Mouse (Mus musculus): ENCODE measurements at regions not wholly inside any gene's neighbourhood (a gene's known extent, or its start where the extent isn't known, plus 50 kb on each side); places are given as distances from the start of the nearest gene placed in this dataset.

DNA sequence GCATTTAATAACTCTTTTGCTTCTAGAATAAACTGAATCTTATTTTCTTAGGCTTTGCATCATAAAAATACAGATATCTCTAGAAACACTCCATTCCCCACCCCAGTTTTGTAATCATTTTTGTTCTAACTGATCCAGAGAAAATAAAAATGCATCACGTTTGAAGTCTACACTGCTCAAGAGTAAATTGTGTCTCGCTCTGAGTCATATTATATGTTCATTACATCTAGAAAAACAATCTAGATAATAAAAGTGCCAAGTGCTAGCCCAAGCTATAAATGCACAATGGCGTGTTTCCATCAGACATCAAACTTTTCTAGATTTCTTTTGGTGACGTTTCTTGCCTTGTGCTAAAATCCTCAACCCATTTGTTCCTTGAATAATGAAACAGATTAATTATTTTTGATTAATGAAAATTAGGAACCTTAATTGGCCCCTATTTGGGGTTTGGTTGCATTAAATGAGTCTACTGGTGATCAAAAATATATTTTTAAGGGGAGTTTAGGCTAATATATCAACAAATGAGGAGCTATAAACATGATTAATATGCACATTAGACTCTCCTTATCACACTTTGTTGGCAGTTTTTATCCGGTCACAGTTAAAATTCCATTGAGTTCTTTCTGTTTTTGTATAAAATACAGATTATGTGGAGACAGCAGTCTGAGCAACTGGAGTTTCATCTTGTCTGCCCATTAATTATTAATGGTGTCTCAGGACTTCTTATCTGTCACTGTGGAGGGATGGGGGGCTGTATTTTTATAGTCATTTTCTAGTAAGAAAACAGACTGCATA lies 206.0 kb downstream of the Tbx18 start:
- H3K9ac ChIP-seq (ENCODE audit: low read depth, low read length), result no peak overlapping the region
- no peak for DNase-seq (ENCODE audit: low spot score)
- no peak overlapping the region for H3K4me2 ChIP-seq (ENCODE audit: low read depth, low read length)
- ATAC-seq (ENCODE audit: low read depth), result no peak
- no peaks in the 10 kb centered on the region for H3K36me3 ChIP-seq (ENCODE audit: control insufficient read depth, insufficient read depth, low read length)
- H3K9me3 ChIP-seq (ENCODE audit: control insufficient read depth, low read length), result no peaks in the 10 kb centered on the region
- WGBS, result 83% methylated on average over 5 of the region's 5 CpGs
- H3K4me3 ChIP-seq (ENCODE audit: low read depth, low read length), result no peak overlapping the region
- H3K27me3 ChIP-seq (replicated peaks; ENCODE audit: control insufficient read depth, insufficient read depth, low read length), result no peaks in the 10 kb centered on the region
- H3K27ac ChIP-seq (replicated peaks; ENCODE audit: low read depth, low read length), result no peak overlapping the region
- H3K4me1 ChIP-seq (ENCODE audit: control insufficient read depth, insufficient read depth, low read length), result no peaks in the 10 kb centered on the region

DNA sequence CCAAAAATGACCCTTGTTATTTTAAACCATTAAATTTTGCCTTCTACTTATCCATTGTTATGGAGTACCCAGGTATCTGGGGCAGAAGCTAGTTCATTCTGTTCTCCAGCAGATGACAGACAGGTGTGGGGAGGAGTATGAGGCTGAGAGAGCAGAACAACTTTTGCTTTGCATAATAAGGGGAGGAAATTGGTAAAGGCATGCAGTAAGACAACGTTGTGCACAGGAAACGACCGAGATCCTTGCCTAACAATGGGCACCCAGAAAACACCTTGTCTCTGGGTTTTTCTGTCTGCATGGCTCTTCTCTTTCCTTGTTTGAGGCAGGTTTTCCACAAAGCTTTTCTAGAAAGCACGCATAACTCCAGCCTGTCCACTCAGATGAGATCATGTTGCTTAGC lies 220.4 kb downstream of the Tbx18 start:
- H3K9ac ChIP-seq (ENCODE audit: low read depth, low read length), result no peak overlapping the region
- WGBS, result 63% methylated on average over 4 of the region's 4 CpGs
- H3K36me3 ChIP-seq (ENCODE audit: control insufficient read depth, insufficient read depth, low read length), result no peaks in the 10 kb centered on the region

DNA sequence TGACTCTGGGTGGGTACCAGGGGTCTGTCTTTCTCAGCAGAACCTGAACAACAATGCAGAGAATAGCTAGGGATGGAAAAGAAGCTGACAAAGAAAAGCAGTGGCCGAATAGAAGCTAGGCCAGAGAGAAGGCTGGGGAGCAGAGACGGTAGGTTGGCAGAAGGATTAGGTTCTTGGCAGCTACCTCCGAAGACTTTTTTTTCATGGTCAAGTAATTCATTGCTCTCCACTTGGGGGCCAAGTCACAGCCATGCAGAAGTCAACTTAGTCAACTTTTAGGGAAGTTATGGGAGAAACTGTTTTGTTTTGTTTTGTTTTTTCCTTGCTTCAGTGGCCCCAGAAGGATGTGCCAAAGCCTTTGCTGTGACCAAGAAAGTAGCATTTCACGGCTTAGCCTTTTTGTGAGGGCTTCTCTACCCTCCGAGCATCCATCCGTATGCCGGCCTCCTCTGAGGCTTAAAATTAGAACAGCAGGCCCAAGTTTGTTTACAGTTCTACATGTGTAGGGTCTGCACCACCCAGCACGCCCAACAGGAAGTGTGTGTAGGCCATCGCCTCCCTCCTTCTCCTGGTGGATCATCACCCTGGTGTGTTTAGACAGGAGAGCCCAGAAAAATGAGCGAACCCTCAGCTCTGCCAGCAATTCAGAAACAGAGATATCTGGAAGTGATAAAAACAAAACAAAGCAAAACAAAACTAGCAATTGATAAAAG lies 226.2 kb downstream of the Tbx18 start:
- Histone ChIP-seq H3K27ac (replicated peaks; ENCODE audit: low read depth, low read length) (no peak overlapping the region), H3K27me3 (replicated peaks; ENCODE audit: control insufficient read depth, insufficient read depth, low read length) (no peaks in the 10 kb centered on the region), H3K9me3 (ENCODE audit: control insufficient read depth, low read length) (no peaks in the 10 kb centered on the region), H3K36me3 (ENCODE audit: control insufficient read depth, insufficient read depth, low read length) (no peaks in the 10 kb centered on the region), H3K9ac (ENCODE audit: low read depth, low read length) (no peak overlapping the region), H3K4me3 (ENCODE audit: low read depth, low read length) (no peak overlapping the region), H3K4me2 (ENCODE audit: low read depth, low read length) (no peak overlapping the region), H3K4me1 (ENCODE audit: control insufficient read depth, insufficient read depth, low read length) (no peaks in the 10 kb centered on the region)
- ATAC-seq (ENCODE audit: low read depth) (no peak), DNase-seq (ENCODE audit: low spot score) (peak; percentile 26)
- 59% methylated on average over 10 of the region's 10 CpGs for WGBS

More for the DNA sequence above, 220.4 kb downstream of the Tbx18 start:
- Histone ChIP-seq H3K27ac (replicated peaks; ENCODE audit: low read depth, low read length) (no peak overlapping the region), H3K4me1 (ENCODE audit: control insufficient read depth, insufficient read depth, low read length) (no peaks in the 10 kb centered on the region), H3K9me3 (ENCODE audit: control insufficient read depth, low read length) (no peaks in the 10 kb centered on the region), H3K4me2 (ENCODE audit: low read depth, low read length) (no peak overlapping the region), H3K27me3 (replicated peaks; ENCODE audit: control insufficient read depth, insufficient read depth, low read length) (no peaks in the 10 kb centered on the region), H3K4me3 (ENCODE audit: low read depth, low read length) (no peak overlapping the region)
- ATAC-seq (ENCODE audit: low read depth), result no peak
- DNase-seq (ENCODE audit: low spot score), result no peak

DNA sequence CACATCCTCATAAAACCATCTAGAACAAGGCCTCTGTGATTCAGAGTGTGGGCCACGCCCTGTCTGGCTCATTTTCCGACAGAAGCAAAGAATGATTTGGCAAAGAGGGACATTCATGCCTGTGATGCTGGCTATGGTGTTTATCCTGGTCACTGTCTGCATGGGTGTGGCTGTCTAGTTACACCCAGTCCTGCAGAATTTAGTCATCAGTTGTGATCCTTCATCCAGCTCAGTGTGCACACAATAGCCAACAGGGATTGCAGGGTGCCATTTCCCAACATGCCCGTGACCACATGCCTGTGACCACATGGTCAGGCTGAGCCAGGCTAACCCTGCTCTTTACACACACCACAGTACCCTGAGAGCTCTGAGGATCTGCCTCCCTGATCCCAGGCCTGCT lies 208.8 kb upstream of the Cep162 start:
- Histone ChIP-seq H3K4me3 (ENCODE audit: low read depth, low read length) (no peak overlapping the region), H3K27ac (replicated peaks; ENCODE audit: low read depth, low read length) (no peak overlapping the region), H3K4me1 (ENCODE audit: control insufficient read depth, insufficient read depth, low read length) (no peaks in the 10 kb centered on the region), H3K9ac (ENCODE audit: low read depth, low read length) (no peak overlapping the region), H3K36me3 (ENCODE audit: control insufficient read depth, insufficient read depth, low read length) (no peaks in the 10 kb centered on the region), H3K4me2 (ENCODE audit: low read depth, low read length) (no peak overlapping the region), H3K27me3 (replicated peaks; ENCODE audit: control insufficient read depth, insufficient read depth, low read length) (no peaks in the 10 kb centered on the region), H3K9me3 (ENCODE audit: control insufficient read depth, low read length) (no peaks in the 10 kb centered on the region)
- ATAC-seq (ENCODE audit: low read depth) (no peak), DNase-seq (ENCODE audit: low spot score) (no peak)
- 82% methylated on average over 3 of the region's 3 CpGs for WGBS

DNA sequence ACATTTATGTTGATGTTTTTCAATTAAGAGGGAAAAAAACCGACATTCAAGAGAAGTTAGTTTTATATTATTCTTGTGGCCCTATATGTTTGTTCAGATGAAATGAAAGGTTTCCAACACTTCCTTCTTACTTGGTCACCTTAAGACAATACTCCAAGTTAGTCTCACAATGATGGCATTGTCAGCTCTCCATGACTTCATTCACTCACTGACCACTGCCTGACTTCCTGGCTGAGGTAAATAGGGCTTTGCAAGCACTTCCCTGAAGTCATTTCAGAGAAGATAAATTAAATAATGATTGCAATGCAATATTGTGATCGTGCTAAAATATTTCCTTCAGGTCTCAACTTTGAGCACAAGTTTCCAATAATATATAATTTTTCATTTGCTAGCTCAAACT lies 197.9 kb upstream of the Cep162 start:
- H3K4me2 ChIP-seq (ENCODE audit: low read depth, low read length), result no peak overlapping the region
- no peaks in the 10 kb centered on the region for H3K36me3 ChIP-seq (ENCODE audit: control insufficient read depth, insufficient read depth, low read length)
- H3K4me3 ChIP-seq (ENCODE audit: low read depth, low read length), result no peak overlapping the region
- no peak overlapping the region for H3K9ac ChIP-seq (ENCODE audit: low read depth, low read length)
- no peaks in the 10 kb centered on the region for H3K27me3 ChIP-seq (replicated peaks; ENCODE audit: control insufficient read depth, insufficient read depth, low read length)
- no peak overlapping the region for H3K27ac ChIP-seq (replicated peaks; ENCODE audit: low read depth, low read length)
- no peaks in the 10 kb centered on the region for H3K4me1 ChIP-seq (ENCODE audit: control insufficient read depth, insufficient read depth, low read length)
- 63% methylated on average over 2 of the region's 2 CpGs for WGBS
- H3K9me3 ChIP-seq (ENCODE audit: control insufficient read depth, low read length), result no peaks in the 10 kb centered on the region
- no peak for DNase-seq (ENCODE audit: low spot score)
- ATAC-seq (ENCODE audit: low read depth), result no peak

DNA sequence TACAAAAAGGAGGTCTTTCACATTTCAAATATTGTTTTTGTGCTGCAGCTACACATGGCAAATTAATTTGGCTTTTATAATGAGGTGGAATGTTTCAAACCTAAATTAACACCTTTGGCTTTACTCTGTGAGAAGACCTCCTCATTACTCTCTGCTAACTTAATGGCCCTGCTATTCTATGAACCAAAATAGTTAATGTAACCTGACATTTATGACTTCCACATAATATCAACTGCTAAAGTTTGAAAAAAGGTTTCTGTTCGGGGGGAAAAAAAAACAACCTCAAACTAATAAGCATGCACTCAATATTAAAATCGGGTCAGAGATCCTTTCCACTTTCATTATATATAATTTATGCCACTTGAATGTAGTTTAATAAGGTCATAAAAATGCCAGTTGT lies 197.2 kb upstream of the Cep162 start:
- no peak overlapping the region for H3K4me3 ChIP-seq (ENCODE audit: low read depth, low read length)
- H3K4me1 ChIP-seq (ENCODE audit: control insufficient read depth, insufficient read depth, low read length), result no peaks in the 10 kb centered on the region
- no peak for ATAC-seq (ENCODE audit: low read depth)
- H3K9me3 ChIP-seq (ENCODE audit: control insufficient read depth, low read length), result no peaks in the 10 kb centered on the region
- DNase-seq (ENCODE audit: low spot score), result no peak
- H3K9ac ChIP-seq (ENCODE audit: low read depth, low read length), result no peak overlapping the region
- H3K36me3 ChIP-seq (ENCODE audit: control insufficient read depth, insufficient read depth, low read length), result no peaks in the 10 kb centered on the region
- WGBS, result 67% methylated on average over 2 of the region's 2 CpGs
- H3K27ac ChIP-seq (replicated peaks; ENCODE audit: low read depth, low read length), result no peak overlapping the region
- no peak overlapping the region for H3K4me2 ChIP-seq (ENCODE audit: low read depth, low read length)
- no peaks in the 10 kb centered on the region for H3K27me3 ChIP-seq (replicated peaks; ENCODE audit: control insufficient read depth, insufficient read depth, low read length)

DNA sequence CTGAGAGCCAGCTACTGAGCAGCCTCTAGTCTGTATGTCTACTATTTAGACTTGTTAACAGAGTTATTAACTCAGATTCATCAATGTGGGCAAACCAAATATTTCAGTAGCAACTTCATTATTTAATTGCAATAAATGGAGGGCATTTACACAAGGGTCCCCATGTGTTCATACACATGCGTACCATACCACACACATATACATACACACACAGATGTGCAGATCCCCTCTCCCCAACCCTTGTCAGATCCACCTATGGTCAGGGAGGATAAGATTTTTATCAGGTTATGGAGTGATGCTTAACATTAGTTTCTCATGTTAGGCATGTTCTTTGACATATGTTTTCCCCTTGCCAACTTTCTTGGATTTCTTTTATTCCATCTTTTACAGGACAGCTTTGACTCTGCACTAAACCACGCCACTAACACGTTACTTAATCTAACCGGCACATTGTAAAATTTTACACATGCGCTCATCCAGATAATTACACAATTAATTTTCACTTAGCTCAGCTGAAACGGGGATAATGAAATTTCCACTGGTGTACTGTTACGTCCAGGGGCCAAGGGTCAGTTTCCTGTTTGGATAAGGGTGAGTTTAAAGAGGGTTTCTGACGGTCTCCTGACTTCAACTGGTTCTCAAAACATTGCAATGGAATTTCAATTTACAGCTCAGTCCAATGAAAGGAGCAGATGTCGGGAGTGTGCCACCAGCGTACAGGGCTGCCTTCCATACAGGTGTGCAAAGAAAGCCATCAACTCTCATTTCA lies 188.3 kb upstream of the Cep162 start:
- WGBS, result 21% methylated on average over 10 of the region's 10 CpGs
- Histone ChIP-seq H3K36me3 (ENCODE audit: control insufficient read depth, insufficient read depth, low read length) (no peaks in the 10 kb centered on the region), H3K27me3 (replicated peaks; ENCODE audit: control insufficient read depth, insufficient read depth, low read length) (no peaks in the 10 kb centered on the region), H3K9me3 (ENCODE audit: control insufficient read depth, low read length) (no peaks in the 10 kb centered on the region), H3K9ac (ENCODE audit: low read depth, low read length) (no peak overlapping the region), H3K4me3 (ENCODE audit: low read depth, low read length) (no peak overlapping the region), H3K27ac (replicated peaks; ENCODE audit: low read depth, low read length) (no peak overlapping the region), H3K4me1 (ENCODE audit: control insufficient read depth, insufficient read depth, low read length) (peaks cover 3% of the 10 kb centered on the region; the same call in 1 of the 2 replicates), H3K4me2 (ENCODE audit: low read depth, low read length) (no peak overlapping the region)
- DNase-seq (ENCODE audit: low spot score) (no peak), ATAC-seq (ENCODE audit: low read depth) (no peak)

DNA sequence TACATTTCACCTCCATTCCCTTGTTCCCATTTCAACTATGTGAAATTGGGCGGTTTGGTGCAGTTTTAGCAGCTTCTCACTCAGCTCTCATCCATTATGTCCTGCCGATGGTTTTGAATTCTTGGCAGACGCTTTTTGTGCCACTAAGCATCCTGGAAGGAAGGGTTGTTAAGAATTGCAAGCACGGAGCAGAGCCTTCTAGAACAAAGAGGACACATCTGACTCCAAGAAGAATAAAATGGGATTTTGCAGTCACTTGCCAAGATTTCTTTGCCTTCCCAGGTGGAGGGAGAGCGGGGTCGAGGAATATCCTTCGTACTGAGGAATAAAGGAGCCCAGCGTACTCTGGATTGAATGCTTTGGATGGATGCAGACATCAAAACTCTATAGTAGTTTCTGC lies 176.7 kb upstream of the Cep162 start:
- Histone ChIP-seq H3K4me2 (ENCODE audit: low read depth, low read length) (no peak overlapping the region), H3K9ac (ENCODE audit: low read depth, low read length) (no peak overlapping the region), H3K36me3 (ENCODE audit: control insufficient read depth, insufficient read depth, low read length) (no peaks in the 10 kb centered on the region), H3K4me1 (ENCODE audit: control insufficient read depth, insufficient read depth, low read length) (no peaks in the 10 kb centered on the region), H3K27ac (replicated peaks; ENCODE audit: low read depth, low read length) (no peak overlapping the region), H3K27me3 (replicated peaks; ENCODE audit: control insufficient read depth, insufficient read depth, low read length) (no peaks in the 10 kb centered on the region), H3K9me3 (ENCODE audit: control insufficient read depth, low read length) (no peaks in the 10 kb centered on the region), H3K4me3 (ENCODE audit: low read depth, low read length) (no peak overlapping the region)
- DNase-seq (ENCODE audit: low spot score) (no peak), ATAC-seq (ENCODE audit: low read depth) (no peak)
- WGBS, result 63% methylated on average over 8 of the region's 8 CpGs

Data from embryonic facial prominence, embryonic 14.5 days (tissue).